Mouse (Mus musculus): ENCODE data around the gene Zfp523. TPM values are rescaled to one million over a fixed set of nuclear protein-coding genes. Genes with fewer than 3 reads are reported as not detected.

The Zfp523 gene
- polyA plus RNA-seq (2012; rRNA removed), result 6.4 and 6.5 TPM in 2 replicates

DNA sequence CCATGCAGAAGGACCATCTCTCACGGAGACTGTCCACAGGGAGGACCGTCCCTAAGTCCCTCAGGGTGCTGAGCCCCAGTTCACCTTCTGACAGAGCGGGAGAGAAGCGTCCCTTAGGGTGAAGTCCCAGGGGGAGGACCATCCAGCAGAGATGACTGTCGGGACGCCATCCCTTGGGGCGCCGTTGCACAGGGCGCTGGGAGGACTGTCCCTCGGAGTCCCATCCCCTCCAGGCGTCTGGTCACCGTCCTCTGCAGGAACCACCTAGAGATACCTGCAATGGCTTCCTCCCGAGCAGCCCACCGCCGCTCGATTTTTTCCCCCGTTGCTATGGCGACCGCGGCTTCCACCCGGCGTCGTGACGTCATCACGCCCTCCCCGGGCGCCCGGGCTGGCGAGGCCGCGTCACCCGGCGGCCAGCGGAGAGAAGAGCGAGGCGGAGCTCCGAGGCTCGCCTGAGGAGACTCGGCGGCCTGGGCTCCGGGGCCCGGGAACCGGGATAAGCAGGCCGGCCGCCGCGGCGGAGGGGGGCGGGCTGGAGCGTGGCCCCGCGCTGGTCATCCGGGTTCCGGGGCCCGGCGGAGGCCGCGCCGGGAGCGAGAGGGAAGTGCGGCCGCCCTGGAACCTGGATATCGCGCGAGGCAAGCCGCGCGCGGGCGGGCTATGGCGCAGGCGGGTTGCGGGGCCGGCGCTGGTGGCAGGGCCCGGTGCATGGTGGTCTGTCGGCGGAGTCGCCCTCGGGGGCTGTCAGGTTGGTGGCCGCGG lies at the start of gene Zfp523:
Zfp523 (plus strand) TSS at position 355 of the 765 bp plus-strand sequence.

DNA sequence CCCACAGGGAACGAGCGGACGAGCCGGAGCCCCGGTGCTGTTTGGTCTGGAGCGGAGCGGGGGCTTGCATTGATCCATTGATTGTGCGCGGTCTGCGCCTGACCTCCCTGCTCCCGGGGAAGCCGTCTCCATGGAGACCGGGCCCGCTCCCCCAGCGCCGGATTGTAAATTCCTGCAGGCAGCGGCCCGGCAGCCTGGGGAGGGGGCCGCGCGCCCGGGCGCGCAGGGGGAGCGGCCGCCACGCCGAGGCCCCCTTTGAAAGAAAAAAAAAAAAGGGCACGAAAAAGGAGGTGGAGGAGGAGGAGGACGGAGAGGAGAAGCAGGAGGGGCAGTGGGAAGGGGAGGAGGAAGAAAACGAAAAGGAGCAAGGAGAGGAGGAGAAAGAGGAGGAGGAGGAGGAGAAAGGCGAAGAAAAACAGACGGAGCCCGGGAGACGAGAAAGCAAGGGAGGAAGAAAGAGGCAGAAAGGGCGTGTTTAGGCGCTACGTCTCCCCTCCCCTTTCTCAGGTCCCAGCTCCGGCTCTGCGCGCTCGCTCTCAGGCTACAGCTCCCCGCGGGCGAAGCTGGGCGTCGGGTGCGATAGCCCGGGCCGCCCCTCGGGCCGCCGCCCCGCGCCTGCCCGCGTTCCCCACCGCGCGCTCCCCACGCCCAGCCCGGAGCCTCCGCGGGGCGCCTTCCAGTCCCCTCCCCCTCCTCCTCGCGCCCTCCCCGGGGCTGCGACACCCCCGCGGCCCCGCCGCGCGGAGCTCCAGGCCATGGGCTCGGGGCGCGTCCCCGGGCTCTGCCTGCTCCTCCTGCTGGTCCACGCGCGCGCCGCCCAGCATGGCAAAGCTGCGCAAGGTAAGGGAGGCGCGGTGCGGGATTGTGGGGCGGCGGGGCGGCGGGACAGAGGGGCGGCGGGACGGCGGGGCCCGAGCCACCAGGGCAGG lies 34.9 kb upstream of the Zfp523 start, which contains the start of gene Scube3:
Scube3 (plus strand) TSS at position 371 of the 929 bp plus-strand sequence.

GRCm38 (mm10) chr17:28207591-28208313 lies 30.8 kb downstream of the Zfp523 start, which contains the start of gene Def6:
Def6 (plus strand) TSS chr17:28207778.

DNA sequence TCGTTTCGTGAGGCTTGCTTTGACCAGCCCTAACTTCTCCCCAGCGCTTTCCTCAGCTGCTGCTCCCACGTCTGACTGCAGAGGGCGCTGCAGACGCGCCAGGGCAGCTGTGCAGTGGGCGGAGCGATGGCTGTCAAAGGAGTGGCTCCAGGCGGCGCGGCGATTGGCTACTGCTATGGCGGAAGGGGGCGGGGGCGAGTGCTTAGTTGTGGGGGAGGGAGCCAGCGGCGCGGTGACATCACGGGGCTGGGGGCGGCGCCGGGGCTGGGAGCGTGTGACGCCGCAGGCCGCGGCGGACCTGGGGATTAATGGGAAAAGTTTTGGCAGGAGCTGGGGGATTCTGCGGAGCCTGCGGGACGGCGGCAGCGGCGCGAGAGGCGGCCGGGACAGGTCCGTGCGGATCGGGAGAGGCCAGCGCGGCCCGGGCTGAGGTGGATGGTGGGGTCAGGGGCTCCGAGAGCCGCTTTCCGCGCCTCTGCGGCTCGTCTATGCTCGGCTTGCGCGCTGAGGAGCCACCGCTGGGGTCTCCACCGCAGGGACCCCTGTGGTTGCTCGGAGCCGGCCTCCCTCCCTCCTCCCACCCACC lies 55.6 kb downstream of the Zfp523 start, which contains the start of gene Ppard:
Ppard (plus strand) TSS at position 226 of the 586 bp plus-strand sequence.

Other genes with a start within 250 kb of the Zfp523 start
- gene Tcp11, start 96.5 kb upstream of the Zfp523 start, polyA plus RNA-seq (2012; rRNA removed), result 0.10 and 0.12 TPM in 2 replicates
- gene Scube3, start 35.0 kb upstream of the Zfp523 start, polyA plus RNA-seq (2012; rRNA removed), result 0.23 and 0.34 TPM in 2 replicates
- 11.7 and 11.8 TPM in 2 replicates for gene Def6, start 30.6 kb downstream of the Zfp523 start, polyA plus RNA-seq (2012; rRNA removed)
- 4.7 and 5.3 TPM in 2 replicates for gene Ppard, start 55.6 kb downstream of the Zfp523 start, polyA plus RNA-seq (2012; rRNA removed)
- 3.9 and 5.3 TPM in 2 replicates for gene Fance, start 136.4 kb downstream of the Zfp523 start, polyA plus RNA-seq (2012; rRNA removed)
- 1,745 and 1,892 TPM in 2 replicates for gene Rpl10a, start 151.3 kb downstream of the Zfp523 start, polyA plus RNA-seq (2012; rRNA removed)
- gene Tead3, start 173.7 kb downstream of the Zfp523 start, polyA plus RNA-seq (2012; rRNA removed), result 1.8 and 1.9 TPM in 2 replicates
- 0.26 and 0.28 TPM in 2 replicates for gene Tulp1, start 188.1 kb downstream of the Zfp523 start, polyA plus RNA-seq (2012; rRNA removed)